Mouse (Mus musculus) midbrain, embryonic 12.5 days (tissue): Measurements from ENCODE around the gene Uvssa. TPM values are rescaled to one million over a fixed set of nuclear protein-coding genes. Genes with fewer than 3 reads are reported as not detected.

Source experiments
- ATAC-seq: fragments of 200-750 bp; cut with Nextera tagmentation; 2 replicates; pipeline ENCODE4 v1.8.0; 2017; ENCODE audit warnings: low read depth, moderate TSS enrichment, moderate library complexity; ENCODE audit not compliant: low FRiP score
- H3K27ac ChIP-seq: fragments of 300-500 bp; sonication (generic); replicated peaks from 2 replicates; pipeline ENCODE4 v1.5.1; 2016; ENCODE audit warnings: mild to moderate bottlenecking
- H3K27me3 ChIP-seq: fragments of 300-500 bp; sonication (generic); 2 replicates; pipeline ENCODE4 v1.6.1; 2016; ENCODE audit warnings: mild to moderate bottlenecking
- H3K36me3 ChIP-seq: fragments of 300-500 bp; sonication (generic); 2 replicates; pipeline ENCODE4 v1.6.1; 2016
- H3K4me1 ChIP-seq: fragments of 300-500 bp; sonication (generic); 2 replicates; pipeline ENCODE4 v1.6.1; 2016
- H3K4me2 ChIP-seq: fragments of 300-500 bp; sonication (generic); replicated peaks from 2 replicates; pipeline ENCODE4 v1.6.1; 2016; ENCODE audit warnings: mild to moderate bottlenecking, moderate library complexity
- H3K4me3 ChIP-seq: fragments of 300-500 bp; sonication (generic); 2 replicates; pipeline ENCODE4 v1.5.1; 2016; ENCODE audit warnings: mild to moderate bottlenecking
- H3K9ac ChIP-seq: fragments of 300-500 bp; sonication (generic); replicated peaks from 2 replicates; pipeline ENCODE4 v1.6.1; 2016; ENCODE audit warnings: mild to moderate bottlenecking, moderate library complexity
- H3K9me3 ChIP-seq: fragments of 300-500 bp; sonication (generic); 2 replicates; pipeline ENCODE4 v1.6.1; 2016; ENCODE audit warnings: mild to moderate bottlenecking
- WGBS: fragments of 180-500 bp; shearing (Covaris S2); methylation state at CpG from one replicate; pipeline ENCODE4 v1.1.7; 2016; 5-methylcytosine and 5-hydroxymethylcytosine counted together
- polyA plus RNA-seq: library from polyadenylated mRNA; unstranded; fragments of >200 nt; fragmentation: Nextera tagmentation; extraction: Ambion mirVana; gene quantifications from 2 replicates; pipeline ENCODE4 v1.2.1, GENCODE M21; 2016

Uvssa gene
- polyA plus RNA-seq, 1 experiment from 2014 or later, result 9.7 TPM

DNA sequence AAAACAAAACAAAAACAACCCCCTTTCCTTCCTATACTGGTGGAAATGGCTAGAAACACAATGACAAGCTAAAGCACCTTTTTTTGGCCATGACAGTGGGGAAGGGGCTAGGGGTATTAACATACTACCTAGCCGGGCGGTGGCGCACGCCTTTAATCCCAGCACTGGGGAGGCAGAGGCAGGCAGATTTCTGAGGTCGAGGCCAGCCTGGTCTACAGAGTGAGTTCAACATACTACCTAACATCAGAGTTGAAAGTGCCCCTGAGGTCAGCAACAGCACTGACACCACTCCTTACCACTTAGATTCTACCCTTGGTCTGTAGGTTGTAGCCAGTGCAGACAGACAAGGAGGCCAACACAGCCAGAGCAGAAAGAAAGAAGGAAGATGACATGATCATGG, 29.1 kb upstream of the Uvssa start:
- no peak for ATAC-seq
- H3K36me3 ChIP-seq, result no peaks in the 10 kb centered on the region
- no peaks in the 10 kb centered on the region for H3K9me3 ChIP-seq
- no peak overlapping the region for H3K9ac ChIP-seq
- WGBS, result 94% methylated on average over 5 of the region's 5 CpGs
- H3K4me3 ChIP-seq, result no peak overlapping the region
- no peaks in the 10 kb centered on the region for H3K27me3 ChIP-seq
- H3K27ac ChIP-seq, result no peak overlapping the region
- H3K4me1 ChIP-seq, result no peaks in the 10 kb centered on the region
- no peak overlapping the region for H3K4me2 ChIP-seq

- 76% methylated on average over 4 of the region's 4 CpGs for WGBS
- no peak for ATAC-seq
- Histone ChIP-seq H3K27me3 (no peaks in the 10 kb centered on the region), H3K4me1 (no peaks in the 10 kb centered on the region), H3K4me2 (no peak overlapping the region), H3K9ac (no peak overlapping the region), H3K4me3 (no peak overlapping the region), H3K9me3 (no peaks in the 10 kb centered on the region), H3K36me3 (no peaks in the 10 kb centered on the region), H3K27ac (no peak overlapping the region)
Observed at GRCm38 (mm10) chr5:33349706-33350105, 28.6 kb upstream of the Uvssa start.

- Histone ChIP-seq H3K36me3 (no peaks in the 10 kb centered on the region), H3K4me3 (no peak overlapping the region), H3K9me3 (no peaks in the 10 kb centered on the region), H3K27ac (no peak overlapping the region), H3K4me2 (no peak overlapping the region), H3K4me1 (no peaks in the 10 kb centered on the region), H3K27me3 (no peaks in the 10 kb centered on the region), H3K9ac (no peak overlapping the region)
- no peak for ATAC-seq
- WGBS, result 89% methylated on average over 3 of the region's 3 CpGs
Observed at GRCm38 (mm10) chr5:33351556-33352272, 26.6 kb upstream of the Uvssa start.

DNA sequence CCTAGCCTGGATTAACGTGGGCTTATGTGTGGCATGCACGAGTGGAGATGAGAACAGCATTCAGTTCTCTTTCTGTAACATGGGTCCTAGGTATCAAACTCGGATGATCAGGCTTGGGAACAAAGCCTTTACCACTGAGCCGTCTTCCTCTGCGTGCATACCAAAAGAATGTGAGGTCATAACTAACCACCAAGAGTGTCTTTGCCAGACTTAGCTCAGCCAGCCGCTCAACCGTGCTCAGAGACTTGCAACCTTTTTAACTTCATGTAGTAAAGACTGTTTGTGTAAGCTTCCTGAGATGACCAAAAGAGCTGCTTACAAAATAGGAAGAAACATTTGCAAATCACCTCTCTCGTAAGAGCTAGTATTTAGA, 26.1 kb upstream of the Uvssa start:
- no peak overlapping the region for H3K4me3 ChIP-seq
- 77% methylated on average over 8 of the region's 8 CpGs for WGBS

DNA sequence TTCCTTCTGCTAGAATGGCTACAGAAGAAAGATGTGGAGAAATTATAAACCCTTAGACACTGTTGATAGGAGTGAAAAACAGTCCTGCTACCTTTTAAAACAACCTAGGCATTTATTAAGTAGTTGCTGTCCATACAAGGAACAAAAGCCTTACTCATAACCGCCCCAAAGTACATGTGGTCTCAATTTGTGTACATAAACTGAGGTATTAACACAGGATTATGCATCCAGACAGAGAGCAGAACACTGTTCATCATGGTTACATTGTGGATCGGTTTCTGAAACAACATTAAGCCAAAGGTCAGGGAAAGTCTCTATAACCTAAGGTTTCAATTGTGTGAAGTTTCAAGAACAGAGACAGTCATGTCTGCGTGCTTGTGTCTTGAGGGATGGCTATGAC, 25.3 kb upstream of the Uvssa start:
- H3K4me3 ChIP-seq, result no peak overlapping the region
- WGBS, result 78% methylated on average over 3 of the region's 3 CpGs

More for the DNA sequence above, 26.1 kb upstream of the Uvssa start:
- Histone ChIP-seq H3K4me2 (no peak overlapping the region), H3K27ac (no peak overlapping the region), H3K4me1 (no peaks in the 10 kb centered on the region), H3K27me3 (no peaks in the 10 kb centered on the region), H3K36me3 (no peaks in the 10 kb centered on the region), H3K9me3 (no peaks in the 10 kb centered on the region), H3K9ac (no peak overlapping the region)
- no peak for ATAC-seq

DNA sequence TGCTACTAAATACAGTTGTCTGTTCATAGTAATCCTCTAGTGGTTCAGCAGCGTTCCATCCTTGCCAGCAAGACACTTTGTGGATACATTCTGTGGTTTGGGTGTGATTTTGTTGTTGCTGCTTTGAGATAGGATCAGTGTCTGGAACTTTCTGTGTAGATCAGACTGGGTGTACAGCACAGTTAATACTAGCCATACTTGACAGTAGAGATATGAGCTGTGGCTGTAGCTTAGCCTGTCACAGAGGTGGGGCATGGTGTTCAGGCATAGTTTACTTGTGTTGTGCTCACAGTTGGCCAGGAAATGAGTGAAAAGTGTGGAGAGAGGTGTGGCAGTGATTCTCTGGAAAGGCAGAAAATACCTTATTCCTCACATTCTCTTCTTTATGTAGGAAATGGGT, 20.9 kb upstream of the Uvssa start:
- Histone ChIP-seq H3K9me3 (no peaks in the 10 kb centered on the region), H3K27ac (no peak overlapping the region), H3K9ac (no peak overlapping the region), H3K36me3 (peaks cover 41% of the 10 kb centered on the region), H3K4me3 (no peak overlapping the region), H3K27me3 (no peaks in the 10 kb centered on the region), H3K4me2 (no peak overlapping the region), H3K4me1 (no peaks in the 10 kb centered on the region; the same call in 1 of the 2 replicates)
- no peak for ATAC-seq
- 100% methylated on average over 1 of the region's 1 CpGs for WGBS

More for the DNA sequence above, 25.3 kb upstream of the Uvssa start:
- H3K9ac ChIP-seq, result no peak overlapping the region
- H3K9me3 ChIP-seq, result no peaks in the 10 kb centered on the region
- no peaks in the 10 kb centered on the region for H3K36me3 ChIP-seq
- H3K4me2 ChIP-seq, result no peak overlapping the region
- no peaks in the 10 kb centered on the region for H3K27me3 ChIP-seq
- no peak for ATAC-seq
- no peaks in the 10 kb centered on the region for H3K4me1 ChIP-seq
- no peak overlapping the region for H3K27ac ChIP-seq

DNA sequence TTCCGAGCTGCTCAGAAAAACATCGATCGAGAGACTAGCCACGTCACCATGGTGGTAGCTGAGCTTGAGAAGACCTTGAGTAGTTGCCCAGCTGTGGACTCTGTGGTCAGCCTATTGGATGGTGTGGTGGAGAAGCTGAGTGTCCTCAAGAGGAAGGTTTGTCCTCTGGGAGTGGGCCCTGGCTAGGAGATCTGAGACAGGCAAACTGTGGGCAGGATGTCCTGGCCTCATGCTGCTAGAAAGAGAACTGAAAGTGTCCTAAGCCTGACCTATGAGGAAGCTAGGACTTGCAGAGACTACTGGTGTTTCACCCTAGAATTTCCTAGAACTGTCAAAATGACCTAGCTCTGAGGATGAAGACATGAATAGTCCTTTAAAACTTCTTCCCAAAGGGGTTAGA, 19.9 kb upstream of the Uvssa start:
- H3K9ac ChIP-seq, result no peak overlapping the region
- no peaks in the 10 kb centered on the region for H3K9me3 ChIP-seq
- no peaks in the 10 kb centered on the region for H3K27me3 ChIP-seq
- H3K4me1 ChIP-seq, result no peaks in the 10 kb centered on the region; the same call in 1 of the 2 replicates
- no peak for ATAC-seq
- WGBS, result 96% methylated on average over 4 of the region's 4 CpGs
- H3K27ac ChIP-seq, result no peak overlapping the region
- H3K4me2 ChIP-seq, result no peak overlapping the region
- H3K36me3 ChIP-seq, result peaks cover 50% of the 10 kb centered on the region
- no peak overlapping the region for H3K4me3 ChIP-seq

DNA sequence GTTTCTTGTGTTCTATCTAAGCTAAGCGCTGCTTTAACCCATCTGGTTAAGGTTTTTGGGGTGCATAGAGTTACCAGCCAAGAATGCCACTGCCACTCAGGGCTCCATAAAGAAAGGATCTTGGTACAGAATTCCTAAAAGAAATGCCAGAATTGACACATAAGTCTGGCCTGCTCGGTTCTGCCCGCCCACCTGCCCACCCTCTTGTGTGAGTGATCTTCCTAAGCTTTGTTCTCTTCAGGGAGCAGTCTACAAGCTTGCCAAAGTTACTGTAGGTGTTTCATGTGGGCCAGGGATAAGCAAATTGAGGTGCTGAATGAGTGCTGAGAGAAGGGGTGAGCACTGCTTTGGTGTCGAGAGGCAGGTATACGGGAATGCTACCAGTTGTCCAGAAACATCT, 15.1 kb upstream of the Uvssa start:
- Histone ChIP-seq H3K27ac (no peak overlapping the region), H3K36me3 (peaks cover 98% of the 10 kb centered on the region), H3K9ac (no peak overlapping the region), H3K27me3 (no peaks in the 10 kb centered on the region), H3K4me2 (no peak overlapping the region), H3K9me3 (no peaks in the 10 kb centered on the region), H3K4me3 (no peak overlapping the region), H3K4me1 (no peaks in the 10 kb centered on the region; the same call in 1 of the 2 replicates)
- WGBS, result 89% methylated on average over 5 of the region's 5 CpGs
- no peak for ATAC-seq

- Histone ChIP-seq H3K4me3 (no peak overlapping the region), H3K4me2 (no peak overlapping the region), H3K27me3 (no peaks in the 10 kb centered on the region), H3K36me3 (peaks cover 100% of the 10 kb centered on the region), H3K27ac (no peak overlapping the region), H3K4me1 (no peaks in the 10 kb centered on the region), H3K9ac (no peak overlapping the region), H3K9me3 (no peaks in the 10 kb centered on the region)
- no peak for ATAC-seq
- WGBS, result 85% methylated on average over 4 of the region's 4 CpGs
Observed at GRCm38 (mm10) chr5:33368651-33369050, 9.7 kb upstream of the Uvssa start.

DNA sequence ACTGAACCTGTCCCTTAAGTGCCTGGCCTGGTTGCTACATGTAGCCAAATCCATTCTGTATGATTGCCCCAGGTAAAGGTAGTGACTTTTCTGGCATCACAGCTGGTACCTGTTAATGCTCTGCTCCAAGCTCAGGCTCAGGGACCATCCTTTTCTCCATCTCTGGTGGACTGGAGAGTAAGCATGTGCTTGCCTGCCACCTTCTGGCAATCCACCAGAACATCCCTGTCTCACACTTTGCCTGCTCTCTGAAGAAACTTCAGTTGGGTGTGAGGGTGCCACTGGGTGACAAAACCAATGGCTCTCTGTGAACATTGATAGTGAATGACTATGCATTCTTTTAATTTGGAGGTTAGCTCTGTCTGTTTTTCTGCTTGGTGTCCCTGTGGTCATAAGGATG, 7.2 kb upstream of the Uvssa start:
- no peak overlapping the region for H3K4me3 ChIP-seq
- H3K4me2 ChIP-seq, result no peak overlapping the region
- H3K36me3 ChIP-seq, result peaks cover 82% of the 10 kb centered on the region

GRCm38 (mm10) chr5:33371668-33372067, 6.7 kb upstream of the Uvssa start:
- ATAC-seq, result no peak
- H3K9ac ChIP-seq, result no peak overlapping the region
- no peaks in the 10 kb centered on the region for H3K4me1 ChIP-seq
- no peaks in the 10 kb centered on the region for H3K9me3 ChIP-seq
- WGBS, result 96% methylated on average over 4 of the region's 4 CpGs
- no peaks in the 10 kb centered on the region for H3K27me3 ChIP-seq
- H3K4me3 ChIP-seq, result no peak overlapping the region
- no peak overlapping the region for H3K27ac ChIP-seq
- peaks cover 77% of the 10 kb centered on the region for H3K36me3 ChIP-seq
- no peak overlapping the region for H3K4me2 ChIP-seq

More for the DNA sequence above, 7.2 kb upstream of the Uvssa start:
- H3K9ac ChIP-seq, result no peak overlapping the region
- H3K27me3 ChIP-seq, result no peaks in the 10 kb centered on the region
- H3K9me3 ChIP-seq, result no peaks in the 10 kb centered on the region
- H3K27ac ChIP-seq, result no peak overlapping the region
- no peak for ATAC-seq
- H3K4me1 ChIP-seq, result no peaks in the 10 kb centered on the region

DNA sequence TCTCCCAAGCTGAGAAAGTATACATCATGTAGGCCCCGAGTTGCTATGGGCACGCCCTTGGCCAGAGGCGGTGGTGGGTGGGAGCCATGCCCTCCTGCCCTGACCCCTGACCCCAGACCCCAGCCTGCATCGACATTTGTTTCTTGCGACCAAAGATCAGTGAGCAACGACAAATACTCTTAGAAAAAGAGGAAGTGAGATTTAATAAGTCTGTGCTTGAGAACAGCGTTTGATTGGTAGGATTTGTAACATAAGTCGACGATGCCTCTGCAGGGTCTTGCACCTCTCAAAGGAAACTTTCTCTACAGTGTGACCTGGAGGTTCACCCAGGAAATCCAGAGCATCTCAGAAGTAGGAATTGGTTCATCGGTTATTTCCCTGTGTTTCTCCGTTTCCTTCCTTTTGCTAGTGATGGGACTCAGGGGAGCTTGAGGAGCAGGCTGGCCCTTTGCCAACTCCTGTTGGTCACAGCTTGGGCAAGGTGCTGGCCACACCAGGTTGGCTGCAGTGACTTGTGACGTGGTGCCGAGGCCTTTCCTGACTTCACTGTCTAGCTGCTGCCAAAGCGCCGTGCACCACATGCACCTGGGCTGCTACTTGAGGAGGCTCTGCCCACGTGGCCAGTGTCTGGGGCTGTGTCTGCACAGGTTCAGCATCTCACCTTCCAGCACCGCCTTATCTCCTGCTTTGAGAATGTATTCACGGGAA, 5.9 kb upstream of the Uvssa start:
- Histone ChIP-seq H3K27ac (no peak overlapping the region), H3K27me3 (no peaks in the 10 kb centered on the region), H3K4me3 (no peak overlapping the region), H3K4me1 (peaks cover 2% of the 10 kb centered on the region; the same call in 1 of the 2 replicates), H3K9ac (no peak overlapping the region), H3K36me3 (peaks cover 69% of the 10 kb centered on the region), H3K4me2 (no peak overlapping the region), H3K9me3 (no peaks in the 10 kb centered on the region)
- 79% methylated on average over 18 of the region's 18 CpGs for WGBS
- no peak for ATAC-seq
